Mouse (Mus musculus) heart, postnatal 10 days (tissue): Measurements from ENCODE around the gene Cldn7. TPM values are rescaled to one million over a fixed set of nuclear protein-coding genes. Genes with fewer than 3 reads are reported as not detected.

Experiments used
- DNase-seq, 2 experiments: peaks; one replicate each; pipeline ENCODE4 v3.0.0; 2021
- intact Hi-C: fragments of 180-260 bp; cut with DNase I; formaldehyde crosslinking; loops from one replicate; pipeline ENCODE4 v1.15.1; 2025
- total RNA-seq, 2 experiments: library from RNA; stranded (reverse); gene quantifications; 2 replicates each; pipeline ENCODE4 v1.2.3; 2021

Cldn7 gene
- total RNA-seq, 2 experiments from 2014 or later: not detected

DNA sequence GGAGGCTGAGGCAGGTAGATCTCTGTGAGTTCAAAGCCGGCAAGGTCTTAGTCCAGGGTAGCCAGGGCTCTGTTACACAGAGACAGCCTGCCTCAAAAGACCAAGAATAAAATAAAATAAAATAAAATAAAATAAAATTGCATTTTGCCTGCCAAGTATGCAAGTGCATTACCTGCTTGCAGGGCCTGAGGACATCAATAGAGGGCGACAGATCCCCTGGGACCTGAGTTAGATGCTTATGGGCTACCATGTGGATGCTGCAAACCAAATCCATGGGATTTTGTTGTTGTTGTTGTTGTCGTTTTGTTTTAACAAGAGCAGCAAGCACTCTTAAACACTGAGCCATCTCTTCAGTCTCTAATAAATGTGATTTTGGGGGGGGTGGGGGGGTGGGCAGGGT, 32.3 kb upstream of the Cldn7 start:
- intact Hi-C loops: loop anchor here (5.0 kb wide), 1 partner anchor 280 kb away; the partner anchor contains the start of gene Slc16a11
- no peak for DNase-seq

DNA sequence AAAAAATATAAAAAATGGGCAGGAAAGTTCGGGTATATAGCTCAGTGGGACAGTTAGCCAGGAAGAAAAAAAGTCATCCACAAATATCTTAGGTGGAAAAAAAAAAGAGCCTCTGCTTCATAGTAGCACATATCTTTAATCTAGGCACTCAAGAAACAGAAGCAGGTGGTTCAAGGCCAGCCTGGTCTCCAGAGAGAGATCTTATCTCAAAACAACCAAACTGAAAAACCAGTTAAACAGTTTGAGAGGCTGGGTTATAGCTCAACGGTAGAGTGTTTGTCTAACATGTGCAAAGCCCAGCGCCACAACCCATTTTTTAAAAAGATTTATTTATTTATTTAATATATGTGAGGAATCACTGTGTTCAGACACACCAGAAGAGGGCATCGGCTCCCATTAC, 31.5 kb upstream of the Cldn7 start:
- no peak for DNase-seq
- intact Hi-C loops: loop anchor here (5.0 kb wide), 1 partner anchor 279 kb away; the partner anchor contains the start of gene Slc16a11

DNA sequence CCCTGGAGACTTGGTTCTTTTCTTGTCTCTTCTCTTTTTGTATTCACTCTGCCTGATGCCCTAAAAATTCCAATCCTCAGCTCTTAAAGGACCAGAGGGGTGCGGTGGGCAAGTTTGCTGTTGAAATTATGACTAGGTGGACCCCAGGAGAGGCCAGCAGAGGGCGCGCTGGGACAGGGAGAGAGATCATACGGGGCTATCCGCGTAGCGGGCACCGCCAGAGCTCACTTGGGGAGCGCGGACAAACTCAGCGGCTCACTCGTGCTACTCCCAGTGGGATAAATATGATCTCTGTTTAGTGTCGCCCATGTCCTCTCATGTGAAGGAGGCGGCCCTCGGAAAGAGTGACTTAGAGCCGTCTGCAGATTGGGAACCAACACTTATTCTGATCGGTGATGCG, 30.4 kb upstream of the Cldn7 start:
- intact Hi-C loops: loop anchor here (1.0 to 5.0 kb wide), 3 partner anchors 14 to 278 kb away; partner anchors contain the start of genes Slc16a11 and Slc2a4
- DNase-seq: peak; percentile 93 to 98

DNA sequence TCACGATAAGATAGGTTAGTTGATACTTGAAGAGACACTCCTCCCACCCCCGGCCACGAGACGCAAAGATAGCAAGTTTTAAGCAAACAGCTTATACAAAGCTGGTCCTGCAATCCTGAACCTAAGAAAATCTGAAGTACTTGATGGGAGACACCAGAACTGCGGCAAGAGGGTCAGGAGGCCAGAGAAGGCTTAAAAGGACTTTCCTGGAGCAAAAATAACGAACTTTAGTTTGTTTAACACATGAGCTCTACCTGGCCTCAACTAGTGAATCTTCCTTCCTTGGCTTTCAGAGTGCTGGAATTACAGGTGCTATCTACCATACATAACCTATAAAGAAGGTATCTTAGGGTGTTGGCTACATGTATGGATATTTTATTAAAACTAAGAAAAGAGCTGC, 29.9 kb upstream of the Cldn7 start:
- intact Hi-C loops: loop anchor here (1.0 to 5.0 kb wide), 3 partner anchors 14 to 278 kb away; partner anchors contain the start of genes Slc16a11 and Slc2a4
- no peak for DNase-seq

DNA sequence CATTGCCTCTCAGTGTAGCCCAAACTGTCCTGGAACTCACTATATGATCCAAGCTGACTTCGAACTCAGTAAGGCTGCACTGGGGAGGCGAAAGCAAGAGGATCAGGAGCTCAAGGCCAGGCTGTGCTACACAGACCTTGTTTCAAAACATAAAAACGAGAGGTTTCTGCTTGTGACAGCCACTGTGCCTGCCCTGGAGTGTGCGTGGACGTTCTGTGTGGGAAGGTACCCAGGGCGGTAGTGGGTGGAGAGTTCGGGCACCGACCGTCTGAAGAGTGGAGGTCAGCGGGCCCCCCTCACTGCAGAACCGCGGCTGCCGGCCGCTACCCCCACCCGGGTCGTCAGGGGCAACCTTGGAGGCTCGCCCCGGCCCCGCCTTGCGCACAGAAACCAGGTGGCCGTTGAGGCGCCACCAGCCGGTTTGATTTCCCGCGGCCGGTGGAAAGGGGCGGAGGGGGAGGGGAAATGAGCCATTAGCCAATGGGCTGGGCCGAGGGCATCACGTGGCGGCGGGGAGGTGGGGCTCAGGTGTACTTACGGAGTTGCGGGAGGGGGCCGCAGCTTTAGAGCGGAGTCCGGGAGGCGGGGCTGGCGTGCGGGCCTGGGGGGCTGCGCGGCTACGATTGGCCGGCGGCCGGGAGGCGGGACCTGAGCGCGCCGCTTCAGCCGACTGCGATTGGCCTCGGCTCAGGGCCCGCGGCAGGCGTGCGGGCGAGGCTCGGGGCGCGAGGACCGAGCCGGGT, 29.3 kb upstream of the Cldn7 start, which contains the start of gene Ybx2:
Gene Ybx2 (plus strand): TSS at position 660 of the 743 bp plus-strand sequence.
- DNase-seq: peak; percentile 91 to 92
- intact Hi-C loops: loop anchor here (2.0 kb wide), 1 partner anchor 69 kb away; no protein-coding TSS in a partner anchor

DNA sequence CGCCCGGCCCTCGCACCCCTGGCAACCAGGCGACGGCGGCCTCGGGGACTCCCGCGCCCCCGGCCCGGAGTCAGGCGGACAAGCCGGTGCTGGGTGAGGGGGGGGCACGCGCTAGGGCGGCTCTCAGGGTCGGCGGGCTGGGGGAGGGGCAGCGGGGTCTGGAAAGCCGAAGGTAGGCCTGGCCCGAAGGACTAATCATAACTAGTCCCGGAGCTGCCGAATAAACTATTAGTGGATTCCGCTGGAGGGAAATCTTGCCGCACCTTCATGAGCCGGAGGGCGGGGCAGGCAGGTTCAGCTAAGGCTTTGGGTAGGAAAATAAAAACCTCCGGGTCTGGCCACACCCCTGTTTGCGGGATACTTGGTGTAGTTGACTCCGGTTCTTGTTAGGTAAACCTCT, 28.4 kb upstream of the Cldn7 start:
- DNase-seq: peak; percentile 58 to 59
- intact Hi-C loops: no loop called here

DNA sequence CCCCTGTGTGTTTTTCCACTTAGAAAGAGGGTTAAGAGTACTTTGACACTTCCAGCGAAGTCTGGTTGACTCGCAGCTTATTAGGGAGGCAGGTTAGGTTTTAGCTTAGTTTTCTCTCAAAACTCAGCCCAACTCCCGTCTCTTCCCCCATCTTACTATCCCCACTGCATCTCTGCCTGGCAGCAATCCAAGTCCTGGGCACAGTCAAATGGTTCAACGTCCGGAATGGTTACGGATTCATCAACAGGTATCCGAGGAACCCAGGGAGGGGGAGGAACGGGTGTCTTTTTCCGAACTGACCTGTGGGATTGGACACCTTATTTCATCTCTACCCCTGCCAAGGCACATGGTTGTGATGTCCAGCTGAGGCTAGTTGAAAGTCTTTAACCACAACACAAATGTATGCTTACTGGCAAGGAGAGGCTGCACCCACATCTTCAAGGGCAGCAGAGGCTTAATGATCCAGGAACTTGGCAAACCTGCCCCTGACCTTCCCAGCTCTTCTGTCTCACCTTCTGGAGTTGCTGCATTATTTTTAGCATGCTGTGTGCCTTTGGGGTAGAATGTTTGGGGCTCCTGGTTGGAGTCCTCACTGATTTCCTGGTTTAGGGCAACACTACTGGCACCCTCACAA, 27.7 kb upstream of the Cldn7 start:
- intact Hi-C loops: no loop called here
- DNase-seq: peak; percentile 59 to 69

DNA sequence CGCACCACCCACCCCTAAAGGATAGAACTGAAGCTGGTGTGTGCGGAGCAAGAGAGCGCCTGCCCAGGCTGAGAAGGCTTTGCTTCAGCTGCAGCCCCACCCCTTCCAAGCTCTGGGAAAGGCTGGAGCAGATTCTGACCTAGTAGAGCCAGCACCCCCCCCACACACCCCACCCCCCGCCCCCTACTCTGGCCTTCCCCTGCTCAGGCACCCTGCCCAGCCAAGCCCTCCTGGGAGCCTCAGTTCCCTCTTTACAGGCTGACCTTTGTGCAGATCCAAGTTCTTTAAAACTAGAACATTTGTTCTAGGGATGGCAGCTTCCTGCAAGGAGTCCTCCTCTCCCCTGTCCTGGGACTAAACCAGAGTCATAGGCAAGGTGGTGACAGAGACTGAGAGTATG, 27.2 kb upstream of the Cldn7 start:
- peak; percentile 72 to 74 for DNase-seq
- intact Hi-C loops: no loop called here

DNA sequence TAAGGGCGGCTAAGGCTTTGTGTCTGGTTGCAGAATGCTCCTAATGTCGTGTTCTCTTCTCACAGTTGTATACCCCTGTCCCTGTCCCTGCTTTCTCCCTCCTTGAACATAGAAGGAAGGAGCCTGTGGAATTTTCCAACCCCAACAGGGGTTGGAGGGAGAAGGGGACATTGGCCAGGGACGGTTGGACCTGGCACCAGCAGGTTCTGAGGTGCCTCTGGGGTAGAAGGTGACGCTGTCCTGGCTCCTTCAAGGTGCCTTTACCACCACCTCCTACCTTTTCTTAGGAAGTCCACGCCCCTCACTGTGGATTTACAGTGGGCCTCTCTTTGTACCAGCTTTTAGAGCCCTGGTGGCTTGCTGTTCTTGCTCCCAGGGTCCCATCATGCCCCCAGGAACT, 26.7 kb upstream of the Cldn7 start:
- no peak for DNase-seq
- intact Hi-C loops: no loop called here

DNA sequence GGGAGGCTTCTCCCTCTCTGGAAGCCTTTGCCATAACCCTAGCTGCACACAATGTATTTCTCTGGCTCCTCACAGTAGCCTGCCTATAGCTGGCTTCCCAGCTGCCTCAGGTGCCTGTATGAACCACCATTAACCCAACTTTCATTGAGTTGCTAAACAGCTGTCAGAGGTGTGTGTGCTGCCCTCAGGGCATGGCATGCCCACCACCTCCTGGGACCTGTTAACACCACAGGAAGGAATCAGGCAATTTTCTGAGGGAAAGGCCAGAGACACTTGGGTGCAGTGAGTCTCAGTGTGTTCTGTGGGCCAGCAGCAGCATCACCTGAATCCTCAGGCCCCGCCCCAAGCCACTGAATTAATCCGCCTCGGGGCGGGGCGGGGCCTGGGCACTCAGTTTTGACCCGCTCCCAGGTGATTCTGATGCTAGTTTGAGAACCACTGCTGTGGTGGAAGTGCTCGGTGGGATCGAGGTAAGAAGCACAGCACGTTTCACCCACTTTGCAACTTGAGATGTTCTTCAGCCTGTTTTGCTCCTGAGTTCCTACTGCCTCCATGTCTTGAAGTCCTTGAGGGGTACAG, 26.1 kb upstream of the Cldn7 start:
- intact Hi-C loops: no loop called here
- no peak for DNase-seq

DNA sequence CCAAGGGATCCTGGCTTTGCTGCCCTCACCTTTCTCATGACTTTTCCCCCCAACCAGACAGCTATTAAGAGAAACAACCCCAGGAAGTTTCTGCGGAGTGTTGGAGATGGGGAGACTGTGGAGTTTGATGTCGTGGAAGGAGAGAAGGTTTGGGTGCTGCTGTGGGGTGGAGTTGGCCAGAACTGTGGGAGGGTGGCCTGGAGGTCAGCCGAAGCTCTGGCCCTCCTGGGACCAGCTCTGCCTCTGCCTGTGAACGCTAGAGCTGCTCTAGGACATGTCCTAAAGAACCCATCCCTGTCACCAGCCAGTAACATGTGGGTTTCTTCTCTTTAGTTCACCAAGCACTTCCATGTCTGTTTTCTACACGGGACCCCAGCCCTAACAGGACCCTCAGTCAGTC, 25.4 kb upstream of the Cldn7 start:
- no peak for DNase-seq
- intact Hi-C loops: no loop called here

DNA sequence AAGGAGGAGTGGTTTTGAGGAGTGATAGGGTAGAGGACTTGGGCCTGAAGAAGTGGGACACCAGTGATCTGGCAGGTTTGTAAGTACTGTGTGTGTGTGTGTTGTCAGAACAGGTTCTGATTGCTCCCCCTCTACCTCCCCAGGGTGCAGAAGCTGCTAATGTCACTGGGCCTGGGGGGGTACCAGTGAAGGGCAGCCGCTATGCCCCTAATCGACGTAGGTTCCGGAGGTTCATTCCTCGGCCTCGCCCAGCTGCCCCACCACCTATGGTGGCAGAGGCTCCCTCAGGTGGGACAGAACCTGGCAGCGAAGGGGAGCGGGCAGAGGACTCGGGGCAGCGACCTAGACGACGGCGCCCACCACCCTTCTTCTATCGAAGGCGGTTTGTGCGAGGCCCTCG, 24.8 kb upstream of the Cldn7 start:
- intact Hi-C loops: no loop called here
- DNase-seq: no peak

DNA sequence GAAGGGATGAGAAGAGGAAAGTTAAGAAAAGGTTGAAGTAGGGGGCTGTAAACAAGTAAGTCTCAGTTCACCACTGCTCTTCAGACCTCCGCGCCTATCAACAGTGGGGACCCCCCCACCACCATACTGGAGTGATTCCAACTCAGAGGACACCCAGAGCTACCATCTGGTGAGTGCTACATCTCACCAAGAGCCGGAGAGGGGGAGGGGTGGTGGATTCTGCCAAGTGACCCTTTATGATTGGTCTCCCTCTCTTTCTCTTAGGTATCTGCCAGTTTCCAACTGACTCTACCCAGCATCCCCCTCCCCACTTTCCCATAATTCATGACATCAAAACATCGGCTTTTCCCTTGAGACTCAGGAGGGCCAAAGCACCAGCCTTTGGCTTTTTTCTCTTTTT, 23.6 kb upstream of the Cldn7 start:
- DNase-seq: no peak

DNA sequence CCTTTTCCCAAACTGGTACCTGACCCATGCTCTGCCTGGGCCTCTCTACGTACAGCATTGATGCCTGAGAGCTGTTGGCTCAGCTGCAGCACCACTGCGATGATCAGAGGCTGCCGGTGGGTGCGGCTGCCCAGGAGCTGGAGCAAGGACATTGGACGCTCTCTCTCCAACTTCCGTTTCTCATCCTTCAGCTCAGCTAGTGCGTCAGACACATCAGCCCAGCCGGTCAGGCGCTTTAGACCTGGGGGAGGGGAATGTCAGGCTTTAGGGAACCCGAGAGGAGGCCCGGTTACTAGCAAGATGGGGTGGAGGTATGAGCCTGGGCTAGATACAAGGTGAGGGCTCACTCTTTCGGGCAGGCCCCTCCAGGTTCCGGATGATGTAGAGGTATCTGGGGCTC, 19.4 kb upstream of the Cldn7 start:
- DNase-seq: no peak
- intact Hi-C loops: no loop called here

More for the DNA sequence above, 23.6 kb upstream of the Cldn7 start:
- intact Hi-C loops: no loop called here

DNA sequence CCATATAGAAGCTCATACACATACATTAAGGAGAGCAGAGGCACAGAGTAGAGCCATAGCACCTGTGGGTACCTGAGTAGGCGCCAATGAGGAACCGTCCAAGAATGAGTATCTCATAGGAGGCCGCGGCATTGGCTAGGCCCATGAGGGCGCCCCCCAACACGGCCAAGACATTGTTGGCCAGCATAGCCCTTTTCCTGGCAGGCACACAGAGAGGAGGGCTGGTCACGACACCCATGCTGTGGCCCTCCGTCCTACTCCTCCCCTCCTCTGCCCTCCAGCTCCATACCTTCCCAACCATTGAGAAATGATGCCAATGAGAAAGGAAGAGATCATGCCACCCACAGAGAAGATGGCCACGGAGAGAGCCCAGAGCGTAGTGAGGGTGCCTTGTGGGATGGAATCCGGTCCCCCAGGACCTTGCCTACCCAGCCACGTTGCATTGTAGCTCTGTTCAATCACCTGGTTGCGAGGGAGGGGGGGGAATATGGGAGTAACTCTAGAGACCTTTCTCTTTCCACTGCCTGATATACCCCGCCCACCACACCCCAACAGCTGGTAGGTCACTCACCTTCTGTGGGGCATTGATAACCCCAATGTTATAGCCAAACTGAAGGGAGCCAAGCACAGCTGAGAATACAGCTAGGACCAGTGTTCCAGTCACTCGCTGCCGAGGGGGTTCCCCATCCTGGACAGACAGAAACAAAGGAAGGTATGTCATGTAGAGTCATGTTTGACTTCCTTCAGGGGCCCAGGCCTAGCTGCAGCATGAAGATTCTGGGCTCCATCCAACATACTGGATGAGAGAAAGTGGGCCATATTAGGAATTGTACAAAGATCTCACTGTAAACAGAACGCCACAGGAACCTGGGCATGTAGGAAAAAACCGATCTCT, 18.3 kb upstream of the Cldn7 start:
- intact Hi-C loops: no loop called here
- no peak for DNase-seq

DNA sequence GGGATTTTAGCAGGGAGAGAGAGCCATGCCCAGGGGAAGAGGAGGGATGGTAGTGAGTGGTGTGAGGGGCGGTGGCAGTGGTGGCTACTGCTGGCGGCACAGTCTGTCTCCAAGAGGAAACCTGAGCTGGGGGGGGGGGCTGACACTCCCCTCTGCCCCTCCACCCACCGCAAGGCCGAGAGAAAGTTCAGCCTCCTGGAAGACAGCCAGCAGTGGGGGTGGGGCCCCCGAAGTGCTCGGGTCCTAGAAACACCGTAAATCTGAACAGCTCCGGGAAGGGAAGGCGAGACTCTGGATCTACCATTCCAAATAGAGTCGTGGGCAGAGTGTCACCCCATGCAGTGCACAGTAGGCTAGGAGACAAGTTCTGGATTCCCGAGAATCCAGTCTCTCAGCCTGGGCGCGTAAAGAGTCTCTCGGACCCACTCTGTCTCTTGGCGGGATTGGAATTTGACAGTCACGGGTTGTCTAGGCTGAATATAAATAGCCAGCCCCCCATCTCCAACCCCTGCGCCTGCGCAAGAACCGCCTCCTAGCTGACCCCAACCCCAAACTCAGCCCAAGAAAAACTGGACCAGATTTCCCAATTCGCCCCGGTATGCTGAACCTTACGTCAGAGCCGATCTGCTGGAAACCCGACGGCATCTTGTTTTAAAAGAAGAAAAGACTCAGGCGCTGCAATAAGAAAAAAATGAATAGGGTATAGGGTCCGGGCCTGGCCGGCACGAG, 17.1 kb upstream of the Cldn7 start:
- intact Hi-C loops: loop anchor here (1.0 kb wide), 1 partner anchor 13 kb away; no protein-coding TSS in a partner anchor
- peak; percentile 79 to 82 for DNase-seq

DNA sequence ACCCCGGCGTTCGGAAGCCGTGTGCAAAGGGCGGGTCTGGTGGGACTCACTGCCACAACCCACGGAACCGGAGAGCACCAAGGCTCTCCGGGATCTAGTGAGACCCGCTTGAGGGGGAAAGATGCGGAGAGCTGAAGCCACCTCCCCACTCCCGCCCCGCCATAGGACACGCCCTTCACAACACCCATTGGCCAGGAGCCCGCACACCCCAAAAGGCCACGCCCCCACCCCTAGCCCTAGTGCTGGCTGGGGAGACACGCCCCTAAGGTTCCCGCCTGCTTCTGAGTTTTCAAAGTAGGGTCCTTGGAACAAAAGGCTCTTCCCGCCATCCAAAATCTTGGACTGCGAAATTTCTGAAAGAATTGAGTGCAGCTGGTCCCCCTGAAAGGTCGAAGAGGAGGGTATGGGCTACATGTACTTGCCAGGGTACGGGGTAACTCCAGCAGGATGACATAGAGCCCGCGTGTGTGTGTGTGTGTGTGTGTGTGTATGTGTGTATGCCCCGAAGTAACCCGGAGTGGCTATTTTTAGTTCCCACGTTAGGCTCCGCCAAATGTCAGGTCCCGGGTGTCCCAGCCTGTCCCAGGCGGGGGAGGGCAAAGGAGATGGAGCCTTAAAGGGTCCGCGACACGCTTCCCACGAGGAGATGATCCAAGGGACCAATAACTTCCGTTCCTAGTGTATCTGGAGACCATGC, 16.4 kb upstream of the Cldn7 start, which contains the start of gene Slc2a4:
Gene Slc2a4 (minus strand): TSS at position 123 of the 697 bp plus-strand sequence.
- DNase-seq: peak; percentile 97
- intact Hi-C loops: loop anchor here (1.0 kb wide), 1 partner anchor 14 kb away; no protein-coding TSS in a partner anchor

DNA sequence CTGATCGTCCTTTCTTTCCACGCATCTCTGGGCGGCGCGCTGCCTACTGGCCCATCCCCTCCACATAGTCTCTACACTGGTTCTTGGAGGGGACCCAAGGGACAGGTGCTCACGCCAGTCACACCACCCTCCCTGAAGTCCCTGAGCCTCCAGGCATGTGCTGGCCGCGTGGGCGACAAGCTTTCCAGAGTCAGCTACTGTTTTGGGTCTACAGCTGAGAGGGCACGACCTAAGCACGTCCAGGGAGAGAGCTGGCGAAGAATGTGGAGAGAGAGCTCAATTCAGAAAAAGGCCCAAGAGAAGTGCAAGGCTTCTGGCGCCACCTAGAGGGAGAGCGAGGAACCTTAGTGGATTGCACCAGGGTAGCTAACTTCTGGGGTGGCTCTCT, 15.8 kb upstream of the Cldn7 start:
- intact Hi-C loops: loop anchor here (1.0 kb wide), 2 partner anchors 14 to 68 kb away; no protein-coding TSS in a partner anchor
- peak; percentile 93 to 97 for DNase-seq
